Mouse (Mus musculus): Measurements from ENCODE around the gene Cdkn3. TPM values are rescaled to one million over a fixed set of nuclear protein-coding genes. Genes with fewer than 3 reads are reported as not detected.

The Cdkn3 gene
- polyA plus RNA-seq, 1 experiment = not detected

- TF ChIP-seq POLR2A (IDR thresholded peaks at IDR 0.05; ENCODE audit: insufficient read depth, low read depth, low read length) (no peak), CTCF (IDR thresholded peaks at IDR 0.05; ENCODE audit: insufficient read depth, low read depth, low read length) (no peak)
- no peak overlapping the region for H3K4me3 ChIP-seq (ENCODE audit: insufficient read depth, low read depth, low read length)
- WGBS = 94% methylated on average over 6 of the region's 6 CpGs
- peaks cover 2% of the 10 kb centered on the region; the same call in 1 of the 2 replicates for H3K4me1 ChIP-seq (ENCODE audit: control insufficient read depth, insufficient read depth, low read length)
- no peak overlapping the region for H3K27ac ChIP-seq (ENCODE audit: insufficient read depth, low read depth, low read length)
Measured at GRCm38 (mm10) chr14:46790723-46791122, 30.4 kb downstream of the Cdkn3 start.

- Histone ChIP-seq H3K4me1 (ENCODE audit: control insufficient read depth, insufficient read depth, low read length) (no peaks in the 10 kb centered on the region), H3K27ac (ENCODE audit: insufficient read depth, low read depth, low read length) (no peak overlapping the region), H3K4me3 (ENCODE audit: insufficient read depth, low read depth, low read length) (no peak overlapping the region)
- 66% methylated on average over 5 of the region's 5 CpGs for WGBS
- TF ChIP-seq CTCF (IDR thresholded peaks at IDR 0.05; ENCODE audit: insufficient read depth, low read depth, low read length) = no peak
- no peak for TF ChIP-seq POLR2A (IDR thresholded peaks at IDR 0.05; ENCODE audit: insufficient read depth, low read depth, low read length)
Measured at GRCm38 (mm10) chr14:46794157-46794556, 33.8 kb downstream of the Cdkn3 start.

- Histone ChIP-seq H3K4me1 (ENCODE audit: control insufficient read depth, insufficient read depth, low read length) (no peaks in the 10 kb centered on the region), H3K27ac (ENCODE audit: insufficient read depth, low read depth, low read length) (no peak overlapping the region), H3K4me3 (ENCODE audit: insufficient read depth, low read depth, low read length) (no peak overlapping the region)
- 92% methylated on average over 3 of the region's 3 CpGs for WGBS
- TF ChIP-seq CTCF (IDR thresholded peaks at IDR 0.05; ENCODE audit: insufficient read depth, low read depth, low read length) = no peak
- TF ChIP-seq POLR2A (IDR thresholded peaks at IDR 0.05; ENCODE audit: insufficient read depth, low read depth, low read length) = no peak
Measured at GRCm38 (mm10) chr14:46800684-46801345, 40.5 kb downstream of the Cdkn3 start.

- no peak overlapping the region for H3K27ac ChIP-seq (ENCODE audit: insufficient read depth, low read depth, low read length)
- H3K4me3 ChIP-seq (ENCODE audit: insufficient read depth, low read depth, low read length) = no peak overlapping the region
- WGBS = 94% methylated on average over 4 of the region's 4 CpGs
- no peaks in the 10 kb centered on the region for H3K4me1 ChIP-seq (ENCODE audit: control insufficient read depth, insufficient read depth, low read length)
- TF ChIP-seq CTCF (IDR thresholded peaks at IDR 0.05; ENCODE audit: insufficient read depth, low read depth, low read length) (no peak), POLR2A (IDR thresholded peaks at IDR 0.05; ENCODE audit: insufficient read depth, low read depth, low read length) (no peak)
Measured at GRCm38 (mm10) chr14:46803259-46803658, 42.9 kb downstream of the Cdkn3 start.

- WGBS = 84% methylated on average over 1 of the region's 1 CpGs
- H3K27ac ChIP-seq (ENCODE audit: insufficient read depth, low read depth, low read length) = no peak overlapping the region
- TF ChIP-seq CTCF (IDR thresholded peaks at IDR 0.05; ENCODE audit: insufficient read depth, low read depth, low read length) = no peak
- TF ChIP-seq POLR2A (IDR thresholded peaks at IDR 0.05; ENCODE audit: insufficient read depth, low read depth, low read length) = no peak
- H3K4me3 ChIP-seq (ENCODE audit: insufficient read depth, low read depth, low read length) = no peak overlapping the region
- no peaks in the 10 kb centered on the region for H3K4me1 ChIP-seq (ENCODE audit: control insufficient read depth, insufficient read depth, low read length)
Measured at GRCm38 (mm10) chr14:46803791-46804190, 43.5 kb downstream of the Cdkn3 start.

GRCm38 (mm10) chr14:46806186-46806585 is 45.8 kb downstream of the Cdkn3 start:
- TF ChIP-seq CTCF (IDR thresholded peaks at IDR 0.05; ENCODE audit: insufficient read depth, low read depth, low read length) = no peak
- TF ChIP-seq POLR2A (IDR thresholded peaks at IDR 0.05; ENCODE audit: insufficient read depth, low read depth, low read length) = no peak
- H3K4me3 ChIP-seq (ENCODE audit: insufficient read depth, low read depth, low read length) = no peak overlapping the region
- no peaks in the 10 kb centered on the region for H3K4me1 ChIP-seq (ENCODE audit: control insufficient read depth, insufficient read depth, low read length)
- H3K27ac ChIP-seq (ENCODE audit: insufficient read depth, low read depth, low read length) = no peak overlapping the region
- WGBS = 74% methylated on average over 5 of the region's 5 CpGs

GRCm38 (mm10) chr14:46807927-46808326 is 47.6 kb downstream of the Cdkn3 start:
- TF ChIP-seq CTCF (IDR thresholded peaks at IDR 0.05; ENCODE audit: insufficient read depth, low read depth, low read length) (no peak), POLR2A (IDR thresholded peaks at IDR 0.05; ENCODE audit: insufficient read depth, low read depth, low read length) (no peak)
- H3K4me3 ChIP-seq (ENCODE audit: insufficient read depth, low read depth, low read length) = no peak overlapping the region
- WGBS = 32% methylated on average over 3 of the region's 3 CpGs
- no peaks in the 10 kb centered on the region for H3K4me1 ChIP-seq (ENCODE audit: control insufficient read depth, insufficient read depth, low read length)
- no peak overlapping the region for H3K27ac ChIP-seq (ENCODE audit: insufficient read depth, low read depth, low read length)

- TF ChIP-seq CTCF (IDR thresholded peaks at IDR 0.05; ENCODE audit: insufficient read depth, low read depth, low read length) (no peak), POLR2A (IDR thresholded peaks at IDR 0.05; ENCODE audit: insufficient read depth, low read depth, low read length) (no peak)
- Histone ChIP-seq H3K27ac (ENCODE audit: insufficient read depth, low read depth, low read length) (no peak overlapping the region), H3K4me3 (ENCODE audit: insufficient read depth, low read depth, low read length) (no peak overlapping the region), H3K4me1 (ENCODE audit: control insufficient read depth, insufficient read depth, low read length) (peaks cover 1% of the 10 kb centered on the region; the same call in 1 of the 2 replicates)
- WGBS = 51% methylated on average over 6 of the region's 6 CpGs
Measured at GRCm38 (mm10) chr14:46815640-46816039, 55.3 kb downstream of the Cdkn3 start.

- H3K4me1 ChIP-seq (ENCODE audit: control insufficient read depth, insufficient read depth, low read length) = peaks cover 3% of the 10 kb centered on the region; the same call in 1 of the 2 replicates
- H3K27ac ChIP-seq (ENCODE audit: insufficient read depth, low read depth, low read length) = no peak overlapping the region
- H3K4me3 ChIP-seq (ENCODE audit: insufficient read depth, low read depth, low read length) = no peak overlapping the region
- TF ChIP-seq CTCF (IDR thresholded peaks at IDR 0.05; ENCODE audit: insufficient read depth, low read depth, low read length) = no peak
- no peak for TF ChIP-seq POLR2A (IDR thresholded peaks at IDR 0.05; ENCODE audit: insufficient read depth, low read depth, low read length)
- WGBS = 90% methylated on average over 8 of the region's 8 CpGs
Measured at GRCm38 (mm10) chr14:46816916-46817622, 56.7 kb downstream of the Cdkn3 start.

All from olfactory bulb, adult 2 months (tissue).